Mouse (Mus musculus): ENCODE results near the gene Fto. TPM values are rescaled to one million over a fixed set of nuclear protein-coding genes. Genes with fewer than 3 reads are reported as not detected.

The Fto gene
- polyA plus RNA-seq, 1 experiment from 2014 or later = 111 TPM

DNA sequence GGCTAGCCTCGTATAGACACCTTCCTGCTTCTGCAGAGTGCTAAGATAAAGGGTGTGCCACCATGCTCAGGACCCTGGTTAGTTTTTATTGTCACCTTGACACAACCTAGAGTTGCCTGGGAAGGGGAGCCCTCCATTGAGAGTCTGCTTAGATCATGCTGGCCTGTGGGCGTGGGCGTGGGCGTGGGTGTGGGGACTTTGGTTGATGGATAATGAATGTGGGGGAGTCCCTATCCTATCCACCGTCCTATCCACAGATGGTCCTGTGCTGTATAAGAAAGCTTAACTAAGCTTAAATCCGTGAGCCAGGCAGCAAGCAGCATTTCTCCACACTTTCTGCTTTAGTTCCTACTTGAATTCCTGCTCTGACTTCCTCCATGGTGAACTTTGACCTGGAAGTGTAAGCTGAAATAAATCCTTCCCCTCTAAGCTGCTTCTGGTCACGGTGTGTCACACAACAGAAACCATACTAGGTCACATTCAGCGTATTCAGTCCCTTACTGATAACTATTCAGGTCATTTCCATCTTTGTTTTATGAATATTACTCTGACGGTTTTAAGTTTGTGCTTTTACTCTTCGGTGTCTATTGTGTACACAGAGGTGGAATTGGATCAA is 112.0 kb downstream of the Fto start:
- DNase-seq (ENCODE audit: low spot score) = no peak
- H3K27ac ChIP-seq (ENCODE audit: low read depth, low read length) = no peak overlapping the region
- WGBS = 93% methylated on average over 10 of the region's 10 CpGs
- no peak overlapping the region for H3K4me3 ChIP-seq (ENCODE audit: low read depth, low read length)
- H3K4me1 ChIP-seq (replicated peaks; ENCODE audit: control insufficient read depth, insufficient read depth, low read length) = no peaks in the 10 kb centered on the region
- H3K36me3 ChIP-seq (ENCODE audit: control insufficient read depth, insufficient read depth, low read length) = no peaks in the 10 kb centered on the region
- H3K27me3 ChIP-seq (ENCODE audit: control insufficient read depth, insufficient read depth, low read length) = no peaks in the 10 kb centered on the region
- ATAC-seq (replicated peaks; ENCODE audit: low FRiP score) = no peak
- no peak overlapping the region for H3K9ac ChIP-seq (ENCODE audit: low read length)
- no peaks in the 10 kb centered on the region for H3K9me3 ChIP-seq (ENCODE audit: control insufficient read depth, low read length)
- no peak overlapping the region for H3K4me2 ChIP-seq (ENCODE audit: low read depth, low read length, severe bottlenecking)

DNA sequence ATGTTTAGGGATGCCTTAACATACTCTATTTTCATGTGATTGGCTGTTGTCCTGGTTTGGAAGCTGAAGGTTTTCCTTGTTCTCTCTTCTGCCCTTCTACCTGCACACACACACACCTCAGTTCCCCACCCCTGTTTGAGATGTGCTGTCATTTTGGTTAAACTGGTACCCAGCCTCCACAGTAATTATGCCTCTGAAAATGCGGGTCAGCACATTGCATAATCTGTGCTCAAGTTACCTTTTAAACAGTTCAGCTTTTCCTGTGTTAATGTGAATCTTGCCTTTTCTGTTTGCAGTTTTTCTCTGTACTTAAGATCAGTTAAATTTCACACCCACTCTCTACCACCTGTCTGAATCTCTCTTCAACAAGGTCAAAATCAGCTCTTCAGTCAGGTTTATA is 113.2 kb downstream of the Fto start:
- H3K9ac ChIP-seq (ENCODE audit: low read length) = no peak overlapping the region
- WGBS = 89% methylated on average over 1 of the region's 1 CpGs
- DNase-seq (ENCODE audit: low spot score) (no peak), ATAC-seq (replicated peaks; ENCODE audit: low FRiP score) (no peak)
- H3K27ac ChIP-seq (ENCODE audit: low read depth, low read length) = no peak overlapping the region
- no peaks in the 10 kb centered on the region for H3K9me3 ChIP-seq (ENCODE audit: control insufficient read depth, low read length)
- no peaks in the 10 kb centered on the region for H3K27me3 ChIP-seq (ENCODE audit: control insufficient read depth, insufficient read depth, low read length)
- no peak overlapping the region for H3K4me2 ChIP-seq (ENCODE audit: low read depth, low read length, severe bottlenecking)
- no peaks in the 10 kb centered on the region for H3K4me1 ChIP-seq (replicated peaks; ENCODE audit: control insufficient read depth, insufficient read depth, low read length)
- no peaks in the 10 kb centered on the region for H3K36me3 ChIP-seq (ENCODE audit: control insufficient read depth, insufficient read depth, low read length)
- no peak overlapping the region for H3K4me3 ChIP-seq (ENCODE audit: low read depth, low read length)

DNA sequence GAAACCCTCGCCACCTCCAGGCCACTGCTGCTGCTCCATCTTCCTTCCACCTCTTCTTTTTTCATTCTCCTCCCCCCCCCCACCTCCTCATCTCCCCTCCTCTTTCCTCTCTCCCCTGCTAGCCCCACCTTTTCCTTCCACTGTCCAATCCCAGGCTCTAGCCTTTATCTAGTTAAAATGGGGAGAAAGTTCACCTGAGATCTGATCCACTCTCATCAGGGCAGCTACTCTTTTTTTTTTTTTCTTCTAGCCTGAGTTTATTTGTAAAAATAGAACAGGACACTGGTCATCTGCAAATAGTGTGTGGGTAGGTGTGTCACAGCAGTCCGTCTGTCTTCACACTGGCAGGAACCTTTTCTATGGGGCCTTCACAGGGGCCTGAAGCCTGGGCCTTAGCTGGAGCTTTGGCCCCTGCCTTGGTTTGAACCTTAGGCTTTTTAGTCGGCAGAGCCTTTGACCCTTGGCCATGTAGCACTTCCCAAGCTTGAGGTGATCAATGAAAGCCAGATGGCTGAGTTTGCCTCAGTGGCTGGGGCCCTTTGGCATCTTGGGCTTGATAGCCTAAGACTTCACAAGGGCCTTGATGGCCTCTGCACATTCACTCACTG is 117.1 kb downstream of the Fto start:
- H3K27ac ChIP-seq (ENCODE audit: low read depth, low read length) = no peak overlapping the region
- 93% methylated on average over 3 of the region's 3 CpGs for WGBS
- H3K9ac ChIP-seq (ENCODE audit: low read length) = no peak overlapping the region
- no peak overlapping the region for H3K4me3 ChIP-seq (ENCODE audit: low read depth, low read length)
- H3K27me3 ChIP-seq (ENCODE audit: control insufficient read depth, insufficient read depth, low read length) = no peaks in the 10 kb centered on the region
- no peaks in the 10 kb centered on the region for H3K9me3 ChIP-seq (ENCODE audit: control insufficient read depth, low read length)
- H3K4me2 ChIP-seq (ENCODE audit: low read depth, low read length, severe bottlenecking) = no peak overlapping the region
- ATAC-seq (replicated peaks; ENCODE audit: low FRiP score) (no peak), DNase-seq (ENCODE audit: low spot score) (no peak)
- H3K36me3 ChIP-seq (ENCODE audit: control insufficient read depth, insufficient read depth, low read length) = no peaks in the 10 kb centered on the region
- no peaks in the 10 kb centered on the region for H3K4me1 ChIP-seq (replicated peaks; ENCODE audit: control insufficient read depth, insufficient read depth, low read length)

DNA sequence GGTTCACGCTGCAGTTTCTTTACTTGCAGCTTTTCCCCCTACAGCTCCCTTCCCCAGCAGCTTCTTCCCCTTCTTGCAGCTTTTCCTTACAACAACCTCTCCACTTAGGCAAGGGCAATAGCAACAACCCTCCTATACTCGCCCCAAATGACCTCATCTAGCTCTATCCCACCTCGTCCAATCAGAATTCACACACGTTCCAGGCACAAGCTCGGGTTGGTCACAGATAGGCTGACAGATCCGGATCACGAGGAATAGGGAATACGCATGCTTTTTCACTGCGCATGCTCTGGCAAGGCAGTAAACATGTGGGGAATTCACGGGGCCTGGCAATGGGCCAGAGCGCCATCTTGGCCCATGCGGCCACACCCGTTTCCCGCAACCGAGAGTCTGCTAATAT is 122.7 kb downstream of the Fto start:
- H3K4me2 ChIP-seq (ENCODE audit: low read depth, low read length, severe bottlenecking) = no peak overlapping the region
- WGBS = 96% methylated on average over 15 of the region's 15 CpGs

DNA sequence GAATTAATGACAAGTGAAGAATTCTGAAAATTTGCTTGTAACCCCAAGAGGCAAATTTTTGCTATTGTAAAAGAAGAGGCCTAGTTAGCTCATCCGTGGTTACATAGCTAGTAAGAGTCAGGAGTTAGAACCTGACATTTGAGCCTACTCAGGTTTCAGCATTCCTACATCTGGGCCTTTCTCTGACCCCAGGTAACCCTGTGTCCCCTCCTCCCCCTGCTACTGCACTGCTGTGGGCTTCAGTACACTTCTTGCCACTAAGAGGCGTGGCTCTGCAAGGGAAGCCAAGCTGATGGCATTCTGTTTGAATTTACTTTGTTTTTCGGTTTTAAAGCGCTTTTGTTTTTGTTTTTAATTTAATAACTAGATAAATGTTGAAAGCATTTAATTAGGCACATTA is 130.6 kb downstream of the Fto start:
- H3K4me1 ChIP-seq (replicated peaks; ENCODE audit: control insufficient read depth, insufficient read depth, low read length) = no peaks in the 10 kb centered on the region; the same call in 1 of the 2 replicates
- H3K27me3 ChIP-seq (ENCODE audit: control insufficient read depth, insufficient read depth, low read length) = no peaks in the 10 kb centered on the region
- no peak overlapping the region for H3K4me2 ChIP-seq (ENCODE audit: low read depth, low read length, severe bottlenecking)
- H3K9me3 ChIP-seq (ENCODE audit: control insufficient read depth, low read length) = no peaks in the 10 kb centered on the region
- DNase-seq (ENCODE audit: low spot score) (no peak), ATAC-seq (replicated peaks; ENCODE audit: low FRiP score) (no peak)
- no peaks in the 10 kb centered on the region for H3K36me3 ChIP-seq (ENCODE audit: control insufficient read depth, insufficient read depth, low read length)
- no peak overlapping the region for H3K9ac ChIP-seq (ENCODE audit: low read length)
- no peak overlapping the region for H3K27ac ChIP-seq (ENCODE audit: low read depth, low read length)
- H3K4me3 ChIP-seq (ENCODE audit: low read depth, low read length) = no peak overlapping the region
- 75% methylated on average over 4 of the region's 4 CpGs for WGBS

More for the DNA sequence above, 122.7 kb downstream of the Fto start:
- DNase-seq (ENCODE audit: low spot score) (no peak), ATAC-seq (replicated peaks; ENCODE audit: low FRiP score) (no peak)
- no peak overlapping the region for H3K4me3 ChIP-seq (ENCODE audit: low read depth, low read length)
- H3K9me3 ChIP-seq (ENCODE audit: control insufficient read depth, low read length) = no peaks in the 10 kb centered on the region
- H3K27ac ChIP-seq (ENCODE audit: low read depth, low read length) = no peak overlapping the region
- no peaks in the 10 kb centered on the region for H3K36me3 ChIP-seq (ENCODE audit: control insufficient read depth, insufficient read depth, low read length)
- no peaks in the 10 kb centered on the region for H3K27me3 ChIP-seq (ENCODE audit: control insufficient read depth, insufficient read depth, low read length)
- no peaks in the 10 kb centered on the region for H3K4me1 ChIP-seq (replicated peaks; ENCODE audit: control insufficient read depth, insufficient read depth, low read length)
- no peak overlapping the region for H3K9ac ChIP-seq (ENCODE audit: low read length)

DNA sequence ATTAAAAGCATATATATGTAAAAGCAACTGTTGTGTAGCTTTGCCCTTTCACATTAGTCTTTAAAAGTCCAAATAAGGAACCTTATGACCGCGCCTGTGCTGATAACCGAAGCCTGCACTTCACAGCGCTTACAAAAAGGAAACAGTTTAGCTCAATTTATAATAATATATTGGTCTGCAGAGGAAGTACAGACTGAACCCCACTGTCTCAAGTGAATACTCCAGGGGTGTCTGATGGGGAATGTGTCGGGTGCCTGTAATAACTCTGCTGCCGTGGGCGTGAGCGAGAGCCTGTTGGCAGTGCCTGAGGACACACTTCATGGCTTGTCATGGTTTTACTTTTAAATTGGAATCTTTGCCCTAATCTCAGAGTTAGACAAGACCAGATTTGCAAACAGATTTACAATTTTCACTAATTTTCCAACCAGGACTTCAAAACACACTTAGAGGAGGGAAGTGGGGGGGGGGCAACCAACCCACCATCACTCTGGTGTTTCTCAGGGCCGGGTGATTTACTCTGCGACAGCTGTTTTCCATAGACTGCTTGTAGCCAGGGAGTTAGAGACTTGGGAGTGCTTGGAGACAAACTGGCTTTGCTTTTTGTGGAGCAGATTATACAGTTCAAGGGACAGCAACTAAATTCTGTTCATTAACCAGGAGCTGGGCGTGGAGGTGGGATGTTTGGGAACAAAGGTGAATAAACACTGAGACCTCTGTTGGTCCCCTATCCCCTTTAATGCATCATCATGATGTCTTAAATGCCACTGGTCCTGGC is 131.5 kb downstream of the Fto start:
- WGBS = 80% methylated on average over 11 of the region's 11 CpGs

DNA sequence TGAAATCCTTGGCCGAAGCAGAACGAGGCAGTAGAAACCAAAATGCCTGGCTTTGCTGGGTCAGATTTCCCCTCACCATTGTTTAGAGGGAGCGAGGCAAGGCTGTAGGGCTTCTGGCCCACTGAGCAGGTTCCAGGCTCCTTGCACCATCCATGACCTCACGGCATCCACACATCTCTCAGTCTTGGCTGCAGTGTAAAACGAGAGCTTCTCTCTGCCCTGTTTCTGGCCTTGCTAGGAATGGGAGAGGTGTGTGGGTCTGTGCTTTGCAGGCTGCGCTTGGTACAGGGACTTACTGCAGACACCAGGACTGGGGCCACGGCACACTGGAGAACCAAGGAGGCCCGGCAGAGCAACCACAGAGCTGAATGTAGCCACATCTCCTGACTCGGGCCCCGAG is 132.2 kb downstream of the Fto start:
- H3K4me2 ChIP-seq (ENCODE audit: low read depth, low read length, severe bottlenecking) = no peak overlapping the region
- H3K4me3 ChIP-seq (ENCODE audit: low read depth, low read length) = no peak overlapping the region
- no peaks in the 10 kb centered on the region; the same call in 1 of the 2 replicates for H3K4me1 ChIP-seq (replicated peaks; ENCODE audit: control insufficient read depth, insufficient read depth, low read length)
- no peak overlapping the region for H3K9ac ChIP-seq (ENCODE audit: low read length)
- H3K9me3 ChIP-seq (ENCODE audit: control insufficient read depth, low read length) = no peaks in the 10 kb centered on the region
- ATAC-seq (replicated peaks; ENCODE audit: low FRiP score) (no peak), DNase-seq (ENCODE audit: low spot score) (no peak)
- no peaks in the 10 kb centered on the region for H3K27me3 ChIP-seq (ENCODE audit: control insufficient read depth, insufficient read depth, low read length)
- no peak overlapping the region for H3K27ac ChIP-seq (ENCODE audit: low read depth, low read length)
- WGBS = 75% methylated on average over 10 of the region's 10 CpGs
- no peaks in the 10 kb centered on the region for H3K36me3 ChIP-seq (ENCODE audit: control insufficient read depth, insufficient read depth, low read length)

More for the DNA sequence above, 131.5 kb downstream of the Fto start:
- Histone ChIP-seq H3K9ac (ENCODE audit: low read length) (no peak overlapping the region), H3K4me2 (ENCODE audit: low read depth, low read length, severe bottlenecking) (no peak overlapping the region), H3K9me3 (ENCODE audit: control insufficient read depth, low read length) (no peaks in the 10 kb centered on the region), H3K4me1 (replicated peaks; ENCODE audit: control insufficient read depth, insufficient read depth, low read length) (no peaks in the 10 kb centered on the region; the same call in 1 of the 2 replicates), H3K27ac (ENCODE audit: low read depth, low read length) (no peak overlapping the region), H3K27me3 (ENCODE audit: control insufficient read depth, insufficient read depth, low read length) (no peaks in the 10 kb centered on the region), H3K4me3 (ENCODE audit: low read depth, low read length) (no peak overlapping the region), H3K36me3 (ENCODE audit: control insufficient read depth, insufficient read depth, low read length) (no peaks in the 10 kb centered on the region)
- ATAC-seq (replicated peaks; ENCODE audit: low FRiP score) (no peak), DNase-seq (ENCODE audit: low spot score) (no peak)

DNA sequence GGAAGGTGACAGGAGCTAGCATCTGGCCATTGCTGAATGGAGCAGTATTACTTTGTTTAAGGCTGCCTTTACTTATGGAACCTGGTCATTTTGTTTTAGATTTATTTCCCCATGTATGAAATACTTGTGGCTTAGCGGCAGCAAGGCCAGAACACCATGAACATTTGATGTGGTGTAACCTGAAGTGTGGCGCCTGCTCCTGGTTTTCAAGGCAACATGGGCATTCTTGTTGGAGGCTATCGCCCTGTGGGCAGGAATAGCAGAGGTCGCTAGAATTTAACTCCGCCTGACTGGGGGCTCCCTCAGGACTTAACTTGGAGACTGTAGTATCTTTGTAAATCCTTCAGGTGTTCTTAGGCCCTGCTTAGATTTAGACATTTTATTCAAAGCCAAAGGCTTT is 132.7 kb downstream of the Fto start:
- ATAC-seq (replicated peaks; ENCODE audit: low FRiP score) (no peak), DNase-seq (ENCODE audit: low spot score) (no peak)
- H3K27ac ChIP-seq (ENCODE audit: low read depth, low read length) = no peak overlapping the region
- H3K27me3 ChIP-seq (ENCODE audit: control insufficient read depth, insufficient read depth, low read length) = no peaks in the 10 kb centered on the region
- no peaks in the 10 kb centered on the region; the same call in 1 of the 2 replicates for H3K4me1 ChIP-seq (replicated peaks; ENCODE audit: control insufficient read depth, insufficient read depth, low read length)
- no peak overlapping the region for H3K4me3 ChIP-seq (ENCODE audit: low read depth, low read length)
- WGBS = 86% methylated on average over 5 of the region's 5 CpGs
- H3K36me3 ChIP-seq (ENCODE audit: control insufficient read depth, insufficient read depth, low read length) = no peaks in the 10 kb centered on the region
- H3K9ac ChIP-seq (ENCODE audit: low read length) = no peak overlapping the region
- no peaks in the 10 kb centered on the region for H3K9me3 ChIP-seq (ENCODE audit: control insufficient read depth, low read length)
- no peak overlapping the region for H3K4me2 ChIP-seq (ENCODE audit: low read depth, low read length, severe bottlenecking)

Data from forebrain, embryonic 11.5 days (tissue).